Mouse (Mus musculus) forebrain, embryonic 10.5 days (tissue): ENCODE data around the gene Phc1. TPM values are rescaled to one million over a fixed set of nuclear protein-coding genes. Genes with fewer than 3 reads are reported as not detected.
A peak's percentile ranks its signal among the peaks of the same experiment; 100 is the strongest.

ENCODE experiments used
- DNase-seq: peaks from one replicate; pipeline ENCODE4 v3.0.0-alpha.2; 2017; ENCODE audit warnings: low spot score; ENCODE audit errors: extremely low spot score
- H3K27ac ChIP-seq: fragments of 300-500 bp; sonication (generic); 2 replicates; pipeline ENCODE4 v1.5.1; 2016; ENCODE audit warnings: mild to moderate bottlenecking
- H3K27me3 ChIP-seq: fragments of 300-500 bp; sonication (generic); 2 replicates; pipeline ENCODE4 v1.6.1; 2016; ENCODE audit warnings: mild to moderate bottlenecking; ENCODE audit not compliant: poor library complexity, severe bottlenecking
- H3K36me3 ChIP-seq: fragments of 300-500 bp; sonication (generic); replicated peaks from 2 replicates; pipeline ENCODE4 v1.6.1; 2016; ENCODE audit warnings: mild to moderate bottlenecking, moderate library complexity
- H3K4me1 ChIP-seq: fragments of 300-500 bp; sonication (generic); 2 replicates; pipeline ENCODE4 v1.6.1; 2016
- H3K4me3 ChIP-seq: fragments of 300-500 bp; sonication (generic); 2 replicates; pipeline ENCODE4 v1.5.1; 2016; ENCODE audit warnings: mild to moderate bottlenecking, moderate library complexity
- H3K9me3 ChIP-seq: fragments of 300-500 bp; sonication (generic); 2 replicates; pipeline ENCODE4 v1.6.1; 2016; ENCODE audit warnings: mild to moderate bottlenecking, moderate library complexity
- WGBS: fragments of 180-500 bp; shearing (Covaris S2); methylation state at CpG from one replicate; pipeline ENCODE4 v1.1.7; 2016; 5-methylcytosine and 5-hydroxymethylcytosine counted together
- polyA plus RNA-seq: library from polyadenylated mRNA; unstranded; fragments of >200 nt; fragmentation: Nextera tagmentation; extraction: Ambion mirVana; gene quantifications from 2 replicates; pipeline ENCODE4 v1.2.1, GENCODE M21; 2016

Phc1 gene
- polyA plus RNA-seq, 1 experiment from 2014 or later, result 26.2 TPM

DNA sequence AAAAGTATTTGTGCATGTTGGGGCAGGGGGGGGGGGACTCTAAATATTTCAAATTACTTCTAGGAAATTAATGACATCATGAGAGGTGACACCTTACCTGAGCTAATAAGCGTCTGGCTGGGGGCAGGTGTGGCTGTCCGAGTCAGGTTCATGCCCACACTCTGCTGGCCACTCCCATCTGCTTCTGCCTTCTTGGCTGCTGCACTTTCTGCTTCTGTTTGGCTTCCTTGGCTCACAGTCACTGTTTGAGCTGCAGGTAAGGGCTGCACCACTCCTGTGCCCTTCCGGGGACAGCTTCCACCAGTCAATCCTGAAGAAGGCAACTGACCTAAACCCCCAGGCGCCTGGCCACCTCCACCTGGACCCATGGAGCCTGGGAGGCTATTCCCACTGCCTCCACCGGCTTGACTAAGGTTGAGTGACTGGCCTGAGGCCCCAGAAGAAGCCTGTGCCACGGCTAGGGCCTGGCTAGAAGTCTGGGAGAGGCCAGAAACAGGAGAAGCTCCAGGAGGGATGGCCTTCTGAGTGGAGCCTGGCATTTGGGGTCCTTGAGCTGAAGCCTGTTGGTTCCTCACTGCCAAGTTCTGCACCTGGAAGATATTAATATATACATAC lies 14.9 kb downstream of the Phc1 start:
- 85% methylated on average over 6 of the region's 6 CpGs for WGBS
- no peaks in the 10 kb centered on the region for H3K9me3 ChIP-seq
- H3K36me3 ChIP-seq, result peaks cover 93% of the 10 kb centered on the region
- no peak for DNase-seq
- H3K27me3 ChIP-seq, result no peaks in the 10 kb centered on the region
- no peak overlapping the region for H3K27ac ChIP-seq
- no peaks in the 10 kb centered on the region for H3K4me1 ChIP-seq
- H3K4me3 ChIP-seq, result no peak overlapping the region

GRCm38 (mm10) chr6:122318726-122319125 lies 21.6 kb downstream of the Phc1 start:
- Histone ChIP-seq H3K27ac (no peak overlapping the region), H3K36me3 (peaks cover 99% of the 10 kb centered on the region), H3K9me3 (no peaks in the 10 kb centered on the region), H3K4me3 (no peak overlapping the region), H3K27me3 (no peaks in the 10 kb centered on the region), H3K4me1 (no peaks in the 10 kb centered on the region)
- DNase-seq, result no peak
- 93% methylated on average over 1 of the region's 1 CpGs for WGBS

DNA sequence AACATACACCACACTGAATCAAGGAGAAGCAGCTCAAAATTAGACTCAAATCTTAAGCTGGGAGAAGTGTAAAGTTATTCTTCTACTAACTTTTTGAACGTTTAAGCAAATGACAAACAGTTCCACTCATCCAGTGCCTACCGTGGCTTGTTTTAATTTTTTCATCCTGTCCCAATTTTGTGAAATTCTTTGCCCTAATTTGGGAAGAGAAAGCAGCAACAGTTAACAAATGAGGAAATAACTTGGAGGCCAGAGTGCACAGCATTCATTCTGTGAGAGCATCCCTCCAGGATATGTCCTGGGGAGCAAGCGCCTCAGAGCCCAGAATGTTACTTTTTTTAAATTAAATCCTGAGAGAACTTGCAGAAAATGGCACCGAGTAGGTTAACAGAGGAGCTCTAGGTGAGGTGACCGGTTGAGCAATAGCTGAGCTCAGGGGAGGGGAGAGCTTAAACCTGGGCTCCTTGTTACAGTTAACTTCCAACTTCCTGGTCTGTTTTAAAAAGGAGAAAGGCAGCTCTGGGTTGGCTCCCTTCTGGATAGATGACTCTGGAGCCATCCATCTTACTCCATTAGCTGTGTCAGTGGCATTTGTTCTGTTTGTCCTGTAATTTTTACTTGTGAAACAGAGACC lies 30.1 kb downstream of the Phc1 start:
- Histone ChIP-seq H3K4me3 (peak overlapping the region; percentile 85), H3K27ac (no peak overlapping the region), H3K9me3 (no peaks in the 10 kb centered on the region), H3K36me3 (peaks cover 35% of the 10 kb centered on the region), H3K4me1 (peaks cover 22% of the 10 kb centered on the region), H3K27me3 (no peaks in the 10 kb centered on the region)
- WGBS, result 84% methylated on average over 5 of the region's 5 CpGs
- no peak for DNase-seq

DNA sequence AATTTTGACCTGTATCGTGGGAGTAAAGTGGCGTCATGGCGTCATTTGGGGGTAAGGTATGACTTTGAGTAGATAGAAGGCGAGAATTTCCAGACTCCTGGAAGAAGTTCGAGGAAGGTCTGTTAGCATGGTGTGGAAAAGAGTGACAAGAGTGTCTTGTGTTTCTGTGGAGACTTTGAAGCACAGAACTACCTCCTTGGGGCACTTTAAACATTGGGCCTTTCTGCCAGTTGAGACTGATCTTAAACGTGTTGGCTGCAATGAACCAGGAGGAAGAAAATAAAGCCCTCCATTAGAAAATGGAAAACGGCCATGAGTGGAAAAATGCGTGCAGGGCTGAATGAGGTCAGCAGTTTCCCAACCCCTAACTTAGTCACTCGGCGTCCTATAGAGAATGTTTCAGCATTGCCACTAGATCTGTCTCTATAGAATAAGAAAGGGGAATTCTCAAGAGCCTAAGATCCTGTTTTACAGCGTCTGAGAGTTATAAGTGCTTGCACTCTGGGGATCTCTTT lies 30.9 kb downstream of the Phc1 start:
- peak overlapping the region; percentile 85 for H3K4me3 ChIP-seq
- peak overlapping the region; percentile 87 for H3K27ac ChIP-seq
- no peak for DNase-seq
- 19% methylated on average over 11 of the region's 11 CpGs for WGBS
- peaks cover 27% of the 10 kb centered on the region for H3K36me3 ChIP-seq
- no peaks in the 10 kb centered on the region for H3K27me3 ChIP-seq
- H3K4me1 ChIP-seq, result peaks cover 22% of the 10 kb centered on the region
- no peaks in the 10 kb centered on the region for H3K9me3 ChIP-seq

GRCm38 (mm10) chr6:122308505-122309393 lies 31.6 kb downstream of the Phc1 start, which contains the start of gene M6pr:
M6pr (plus strand) TSS chr6:122308720.
- no peaks in the 10 kb centered on the region for H3K27me3 ChIP-seq
- H3K4me1 ChIP-seq, result peaks cover 24% of the 10 kb centered on the region
- H3K36me3 ChIP-seq, result peaks cover 19% of the 10 kb centered on the region
- peak within 1 kb of the TSS; percentile 87 for H3K27ac ChIP-seq
- peak; percentile 94 for DNase-seq
- under 1% methylated on average over 49 of the region's 49 CpGs for WGBS
- H3K4me3 ChIP-seq, result peak within 1 kb of the TSS; percentile 85
- no peaks in the 10 kb centered on the region for H3K9me3 ChIP-seq

DNA sequence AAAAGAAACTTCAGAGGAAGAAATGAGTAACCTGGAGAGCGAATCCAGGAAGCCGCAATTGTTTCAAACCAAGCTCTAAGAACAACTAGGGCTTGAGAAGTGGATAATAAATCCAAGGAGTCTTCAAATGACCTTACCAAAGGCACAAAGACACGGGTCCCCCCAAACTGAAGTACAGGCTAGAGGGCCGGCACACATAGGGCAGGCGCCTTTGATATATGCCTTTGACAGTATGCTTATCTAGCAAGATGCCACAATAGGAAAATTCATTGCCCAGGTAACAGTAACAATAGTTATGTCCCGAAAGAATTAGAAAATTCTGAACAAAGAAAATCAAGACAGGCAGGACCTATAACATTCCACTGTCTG lies 32.2 kb downstream of the Phc1 start:
- Histone ChIP-seq H3K27ac (peak overlapping the region; percentile 87), H3K9me3 (no peaks in the 10 kb centered on the region), H3K4me3 (peak overlapping the region; percentile 85), H3K4me1 (peaks cover 24% of the 10 kb centered on the region), H3K27me3 (no peaks in the 10 kb centered on the region), H3K36me3 (peaks cover 13% of the 10 kb centered on the region)
- no peak for DNase-seq
- WGBS, result 71% methylated on average over 6 of the region's 6 CpGs

DNA sequence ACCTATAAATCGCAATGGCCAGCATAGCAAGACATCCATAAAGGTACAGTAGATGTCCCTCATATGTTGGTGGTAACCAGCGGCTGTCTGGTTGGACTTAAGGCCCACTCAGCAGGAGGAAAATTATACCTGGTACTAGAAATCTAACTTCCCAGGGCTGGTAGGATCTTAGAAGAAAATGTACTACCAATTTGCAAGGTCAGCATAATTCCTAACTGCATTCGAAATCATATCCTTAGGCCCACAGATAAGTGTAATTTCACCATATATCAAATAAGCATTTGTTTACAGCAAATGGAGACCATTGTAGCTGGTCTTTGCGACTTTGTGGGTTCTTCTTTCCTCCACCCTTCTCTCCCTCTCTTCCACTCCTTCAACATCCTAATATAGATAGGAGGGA lies 33.7 kb downstream of the Phc1 start:
- Histone ChIP-seq H3K9me3 (no peaks in the 10 kb centered on the region), H3K36me3 (no peaks in the 10 kb centered on the region), H3K27ac (no peak overlapping the region), H3K4me3 (no peak overlapping the region), H3K4me1 (peaks cover 24% of the 10 kb centered on the region), H3K27me3 (no peaks in the 10 kb centered on the region)
- no peak for DNase-seq
- 87% methylated on average over 4 of the region's 4 CpGs for WGBS

DNA sequence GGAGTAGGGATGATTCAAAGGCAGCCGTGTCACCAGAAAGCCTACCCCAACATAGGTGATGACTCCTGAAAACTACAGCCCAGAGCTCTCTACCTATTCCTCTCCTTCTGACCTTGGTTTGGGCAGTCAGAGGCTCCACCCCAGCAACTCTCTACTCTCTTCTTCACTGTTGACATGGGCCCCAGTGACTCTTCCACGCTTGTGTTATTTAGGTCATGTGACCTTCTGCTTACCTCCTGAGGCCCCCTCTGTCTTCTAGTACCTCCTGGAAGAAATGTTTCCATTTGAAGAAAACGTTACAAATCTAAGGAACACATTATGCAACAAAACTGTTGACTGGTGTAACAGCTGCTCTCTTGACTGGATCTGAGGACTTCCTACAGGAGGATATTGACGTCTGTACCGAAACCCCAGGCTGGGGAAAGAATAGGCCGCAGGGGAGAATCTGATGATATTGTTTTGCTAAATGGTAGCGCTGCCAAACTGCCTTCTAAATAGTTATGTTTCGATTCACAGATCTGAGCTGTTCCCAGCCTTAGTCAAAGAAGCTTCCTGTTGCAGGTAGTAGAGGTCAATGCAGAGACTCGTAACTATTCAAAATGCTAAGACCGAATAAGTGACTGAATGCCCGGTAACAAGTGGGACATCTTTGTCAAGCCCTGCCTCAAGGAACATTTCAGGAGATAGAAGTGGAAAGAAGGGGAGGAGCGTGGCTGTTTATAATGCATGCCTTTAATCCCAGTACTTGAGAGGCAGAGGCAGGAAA lies 35.4 kb downstream of the Phc1 start:
- DNase-seq, result no peak

GRCm38 (mm10) chr6:122304355-122304754 lies 36.0 kb downstream of the Phc1 start:
- Histone ChIP-seq H3K27ac (no peak overlapping the region), H3K4me1 (peaks cover 7% of the 10 kb centered on the region), H3K4me3 (no peak overlapping the region), H3K36me3 (no peaks in the 10 kb centered on the region), H3K27me3 (no peaks in the 10 kb centered on the region), H3K9me3 (no peaks in the 10 kb centered on the region)
- DNase-seq, result peak; percentile 75
- WGBS, result 44% methylated on average over 6 of the region's 6 CpGs

More for the DNA sequence above, 35.4 kb downstream of the Phc1 start:
- no peaks in the 10 kb centered on the region for H3K27me3 ChIP-seq
- H3K36me3 ChIP-seq, result no peaks in the 10 kb centered on the region
- no peaks in the 10 kb centered on the region for H3K9me3 ChIP-seq
- 90% methylated on average over 12 of the region's 12 CpGs for WGBS
- H3K4me3 ChIP-seq, result no peak overlapping the region
- peaks cover 13% of the 10 kb centered on the region for H3K4me1 ChIP-seq
- H3K27ac ChIP-seq, result no peak overlapping the region

DNA sequence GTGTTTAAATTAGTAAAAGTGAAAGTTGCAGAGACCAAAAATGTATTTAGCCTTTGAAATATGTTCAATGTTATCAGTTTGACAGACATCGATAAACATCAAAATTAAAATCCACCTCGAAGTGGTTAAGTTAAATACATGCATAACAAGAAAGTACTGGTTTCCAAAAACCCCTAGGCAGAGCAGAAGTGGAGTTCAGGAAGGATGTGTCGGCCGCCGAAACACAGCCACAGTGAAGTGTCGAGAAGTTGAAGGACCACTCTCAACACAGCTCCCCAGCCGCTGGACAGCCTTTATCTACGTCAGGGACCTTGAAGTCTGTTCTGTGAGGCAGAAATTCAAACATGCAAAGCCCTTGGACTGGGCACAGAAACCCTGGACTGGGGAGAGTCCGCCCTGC lies 36.8 kb downstream of the Phc1 start:
- Histone ChIP-seq H3K27me3 (no peaks in the 10 kb centered on the region), H3K9me3 (no peaks in the 10 kb centered on the region), H3K36me3 (no peaks in the 10 kb centered on the region), H3K4me1 (peaks cover 6% of the 10 kb centered on the region; the same call in 1 of the 2 replicates), H3K27ac (no peak overlapping the region), H3K4me3 (no peak overlapping the region)
- no peak for DNase-seq
- WGBS, result 85% methylated on average over 9 of the region's 9 CpGs

GRCm38 (mm10) chr6:122302661-122303060 lies 37.7 kb downstream of the Phc1 start:
- Histone ChIP-seq H3K27ac (no peak overlapping the region), H3K4me3 (no peak overlapping the region), H3K36me3 (no peaks in the 10 kb centered on the region), H3K4me1 (peaks cover 10% of the 10 kb centered on the region), H3K27me3 (no peaks in the 10 kb centered on the region), H3K9me3 (no peaks in the 10 kb centered on the region)
- DNase-seq, result no peak
- 88% methylated on average over 4 of the region's 4 CpGs for WGBS

GRCm38 (mm10) chr6:122302121-122302520 lies 38.2 kb downstream of the Phc1 start:
- no peaks in the 10 kb centered on the region for H3K9me3 ChIP-seq
- H3K27me3 ChIP-seq, result 0 out of 2 replicates have a peak, but pooled peaks cover under 1% of the 10 kb centered on the region
- H3K36me3 ChIP-seq, result no peaks in the 10 kb centered on the region
- no peak overlapping the region for H3K4me3 ChIP-seq
- WGBS, result 82% methylated on average over 1 of the region's 1 CpGs
- DNase-seq, result no peak
- H3K27ac ChIP-seq, result no peak overlapping the region
- peaks cover 14% of the 10 kb centered on the region for H3K4me1 ChIP-seq
